Mouse (Mus musculus): ENCODE measurements around the gene Gm4141. TPM values are rescaled to one million over a fixed set of nuclear protein-coding genes. Genes with fewer than 3 reads are reported as not detected.
"Not testable (repeated sequence)": the region's sequence is repeated elsewhere in the genome, so short reads cannot be mapped to it uniquely, and the experiment has no call there.

The Gm4141 gene
- polyA plus RNA-seq (2015; fragmentation: Nextera tagmentation; extraction: Ambion mirVana) = not detected in 2 replicates

DNA sequence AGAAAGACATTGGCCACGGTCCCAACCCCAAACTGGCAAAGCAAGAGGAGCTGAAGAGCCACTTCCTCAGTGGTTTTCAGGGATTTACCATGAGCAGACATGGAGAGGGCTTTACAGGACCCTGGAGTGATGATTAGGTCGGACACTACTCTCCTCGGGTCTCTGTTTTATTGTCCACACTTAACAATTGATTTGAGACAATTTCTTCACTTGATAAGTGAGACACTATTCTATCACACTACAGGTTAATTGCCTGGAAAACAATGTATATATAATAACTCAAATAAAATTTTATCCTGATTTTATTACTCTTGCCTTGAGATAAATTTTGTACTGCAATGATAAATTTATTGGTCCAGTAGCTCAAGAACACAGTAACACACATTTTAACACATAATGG, at the start of gene Gm4141:
Gene Gm4141, minus strand, starts transcription at position 101 of the 400 bp plus-strand sequence.
- H3K4me2 ChIP-seq; H3K9me3 ChIP-seq (replicated peaks); H3K4me1 ChIP-seq; H3K27ac ChIP-seq (replicated peaks); H3K27me3 ChIP-seq (replicated peaks); H3K4me3 ChIP-seq (replicated peaks); H3K36me3 ChIP-seq; H3K9ac ChIP-seq (replicated peaks); ATAC-seq (ENCODE audit: low FRiP score): not testable (repeated sequence)
- WGBS = no CpG with 5 or more reads among the region's 3 CpGs

DNA sequence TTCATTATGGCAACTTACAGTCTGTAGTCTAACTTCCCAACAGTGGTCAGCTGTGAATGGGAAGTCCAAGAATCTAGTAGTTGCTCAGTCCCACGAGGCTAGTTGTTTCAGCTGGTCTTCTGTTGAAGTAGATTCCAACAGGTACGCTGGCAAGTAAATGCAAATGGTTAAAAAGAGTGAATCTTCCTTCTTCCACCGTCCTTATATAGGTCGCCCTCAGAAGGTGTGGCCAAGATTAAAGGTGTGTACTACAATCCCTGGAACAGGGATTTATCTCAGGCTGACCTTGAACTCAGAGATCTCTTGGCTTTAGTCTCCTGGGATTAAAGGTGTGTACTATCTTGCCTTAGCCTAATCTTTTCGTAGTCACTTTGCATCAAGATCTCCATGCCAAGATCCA, 22.9 kb upstream of the Gm4141 start, which contains the start of gene Gm4513:
Gene Gm4513, minus strand, starts transcription at position 101 of the 400 bp plus-strand sequence.
- not testable (repeated sequence) for H3K4me1 ChIP-seq; H3K27ac ChIP-seq (replicated peaks); ATAC-seq (ENCODE audit: low FRiP score); H3K4me2 ChIP-seq; H3K27me3 ChIP-seq (replicated peaks); H3K36me3 ChIP-seq; H3K9me3 ChIP-seq (replicated peaks); H3K9ac ChIP-seq (replicated peaks); H3K4me3 ChIP-seq (replicated peaks)
- 69% methylated on average over 3 of the region's 5 CpGs for WGBS

DNA sequence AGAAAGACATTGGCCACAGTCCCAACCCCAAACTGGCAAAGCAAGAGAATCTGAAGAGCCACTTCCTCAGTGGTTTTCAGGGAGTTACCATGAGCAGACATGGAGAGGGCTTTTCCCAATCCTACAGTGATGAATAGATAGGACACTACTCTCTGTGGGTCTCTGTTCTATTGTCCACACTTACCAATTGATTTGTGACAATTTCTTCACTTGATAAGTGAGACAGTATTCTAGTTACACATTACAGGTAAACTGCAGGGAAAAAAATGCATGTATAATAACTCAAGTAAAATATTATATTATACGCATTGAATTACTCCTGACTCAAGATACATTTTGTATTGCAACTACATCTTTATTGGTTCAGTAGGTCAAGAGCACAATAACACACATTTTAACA, 30.4 kb downstream of the Gm4141 start, which contains the start of gene Gm5726:
Gene Gm5726, minus strand, starts transcription at position 101 of the 400 bp plus-strand sequence.
- WGBS = no CpG with 5 or more reads among the region's 1 CpGs
- H3K36me3 ChIP-seq; H3K4me1 ChIP-seq; H3K27ac ChIP-seq (replicated peaks); H3K9me3 ChIP-seq (replicated peaks); ATAC-seq (ENCODE audit: low FRiP score); H3K4me3 ChIP-seq (replicated peaks); H3K27me3 ChIP-seq (replicated peaks); H3K9ac ChIP-seq (replicated peaks); H3K4me2 ChIP-seq: not testable (repeated sequence)

DNA sequence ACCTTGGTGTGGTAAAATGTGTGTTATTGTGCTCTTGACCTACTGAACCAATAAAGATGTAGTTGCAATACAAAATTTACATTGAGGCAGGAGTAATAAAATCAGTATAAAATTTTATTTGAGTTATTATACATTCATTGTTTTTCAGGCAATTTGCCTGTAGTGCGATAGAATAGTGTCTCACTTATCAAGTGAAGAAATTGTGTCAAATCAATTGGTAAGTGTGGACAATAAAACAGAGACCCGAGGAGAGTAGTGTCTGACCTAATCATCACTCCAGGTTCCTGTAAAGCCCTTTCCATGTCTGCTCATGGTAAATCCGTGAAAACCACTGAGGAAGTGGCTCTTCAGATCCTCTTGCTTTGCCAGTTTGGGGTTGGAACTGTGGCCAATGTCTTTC, 42.5 kb downstream of the Gm4141 start, which contains the start of gene Vmn1r104:
Gene Vmn1r104, plus strand, starts transcription at position 301 of the 400 bp plus-strand sequence.
- H3K4me3 ChIP-seq (replicated peaks); H3K27me3 ChIP-seq (replicated peaks); H3K9ac ChIP-seq (replicated peaks); H3K9me3 ChIP-seq (replicated peaks); H3K36me3 ChIP-seq; H3K4me1 ChIP-seq; ATAC-seq (ENCODE audit: low FRiP score); H3K4me2 ChIP-seq; H3K27ac ChIP-seq (replicated peaks): not testable (repeated sequence)
- WGBS = no CpG with 5 or more reads among the region's 3 CpGs

Other genes starting within 250 kb of the Gm4141 start
- gene Gm4133, start 242.2 kb downstream of the Gm4141 start, polyA plus RNA-seq (2015; fragmentation: Nextera tagmentation; extraction: Ambion mirVana) = not detected in 2 replicates
- not detected in 2 replicates for gene Gm5728, start 200.8 kb downstream of the Gm4141 start, polyA plus RNA-seq (2015; fragmentation: Nextera tagmentation; extraction: Ambion mirVana)
- gene Vmn1r100, start 158.3 kb downstream of the Gm4141 start, polyA plus RNA-seq (2015; fragmentation: Nextera tagmentation; extraction: Ambion mirVana) = not detected in 2 replicates
- not detected in 2 replicates for gene Vmn1r101, start 133.6 kb downstream of the Gm4141 start, polyA plus RNA-seq (2015; fragmentation: Nextera tagmentation; extraction: Ambion mirVana)
- gene Gm10670, start 101.3 kb downstream of the Gm4141 start, polyA plus RNA-seq (2015; fragmentation: Nextera tagmentation; extraction: Ambion mirVana) = not detected in 2 replicates
- gene Vmn1r103, start 65.7 kb downstream of the Gm4141 start, polyA plus RNA-seq (2015; fragmentation: Nextera tagmentation; extraction: Ambion mirVana) = not detected in 2 replicates
- gene Vmn1r104, start 42.4 kb downstream of the Gm4141 start, polyA plus RNA-seq (2015; fragmentation: Nextera tagmentation; extraction: Ambion mirVana) = not detected in 2 replicates
- not detected in 2 replicates for gene Gm5726, start 30.5 kb downstream of the Gm4141 start, polyA plus RNA-seq (2015; fragmentation: Nextera tagmentation; extraction: Ambion mirVana)
- gene Gm4513, start 22.8 kb upstream of the Gm4141 start, polyA plus RNA-seq (2015; fragmentation: Nextera tagmentation; extraction: Ambion mirVana) = not detected in 2 replicates
- gene Vmn1r107, start 92.7 kb upstream of the Gm4141 start, polyA plus RNA-seq (2015; fragmentation: Nextera tagmentation; extraction: Ambion mirVana) = not detected in 2 replicates
- not detected in 2 replicates for gene Vmn1r111, start 127.0 kb upstream of the Gm4141 start, polyA plus RNA-seq (2015; fragmentation: Nextera tagmentation; extraction: Ambion mirVana)
- gene Gm10668, start 154.4 kb upstream of the Gm4141 start, polyA plus RNA-seq (2015; fragmentation: Nextera tagmentation; extraction: Ambion mirVana) = not detected in 2 replicates
- not detected in 2 replicates for gene Vmn1r112, start 194.9 kb upstream of the Gm4141 start, polyA plus RNA-seq (2015; fragmentation: Nextera tagmentation; extraction: Ambion mirVana)
- not detected in 2 replicates for gene Vmn1r113, start 211.0 kb upstream of the Gm4141 start, polyA plus RNA-seq (2015; fragmentation: Nextera tagmentation; extraction: Ambion mirVana)
- not detected in 2 replicates for gene Vmn1r114, start 235.9 kb upstream of the Gm4141 start, polyA plus RNA-seq (2015; fragmentation: Nextera tagmentation; extraction: Ambion mirVana)

Measured in neural tube, embryonic 15.5 days (tissue).